In genomic region chr6:125743203-125744100, GRCm38 (mm10) we compare ENCODE assay signal across 11 mouse cellular contexts. TPM values are rescaled to one million over a fixed set of nuclear protein-coding genes. Genes with fewer than 3 reads are reported as not detected.
DNase-seq lines count a peak whose midpoint lies in the region; ATAC-seq and TF ChIP-seq lines count a peak whose summit lies in the region.
"Had no signal": no experiment of that assay in that cellular context is flagged by ENCODE, and none has a peak within 500 bp of the region (broad histone marks: within the 10 kb centered on the region; RNA-seq: fewer than 3 reads in every experiment).

No protein-coding gene starts in this region.

- H3K4me1 ChIP-seq in midbrain, postnatal 0 days (ENCODE audit: insufficient read depth, low read length) = no peaks in the 10 kb centered on the region
- H3K4me1 ChIP-seq in midbrain, embryonic 13.5 days (replicated peaks) = no peaks in the 10 kb centered on the region
- H3K4me1 ChIP-seq in stomach, postnatal 0 days (replicated peaks; ENCODE audit: control insufficient read depth, insufficient read depth) = no peaks in the 10 kb centered on the region
- H3K4me1 ChIP-seq: hindbrain, embryonic 13.5 days had no signal

- DNase-seq in layer of hippocampus, adult 11-12 months (ENCODE audit: low spot score) = peak; percentile 8
- no peak for DNase-seq in layer of hippocampus, postnatal 36 days
- no peak for DNase-seq in midbrain, postnatal 0 days (ENCODE audit: low spot score)
- DNase-seq in brain, embryonic 14.5 days (ENCODE audit: low read depth) = no peak
- DNase-seq in stomach, postnatal 0 days (ENCODE audit: low spot score) = no peak
- DNase-seq in thymus, postnatal 4 days = no peak
- DNase-seq: cerebellum, adult 2 months; kidney, adult 9 months had no signal

- no peak overlapping the region for H3K27ac ChIP-seq in midbrain, postnatal 0 days (ENCODE audit: low read depth, low read length)
- no peak overlapping the region for H3K27ac ChIP-seq in midbrain, embryonic 13.5 days
- H3K27ac ChIP-seq in stomach, postnatal 0 days (replicated peaks) = no peak overlapping the region
- H3K27ac ChIP-seq: hindbrain, embryonic 13.5 days had no signal

- no peaks in the 10 kb centered on the region for H3K27me3 ChIP-seq in midbrain, postnatal 0 days (ENCODE audit: insufficient read depth, low read length)
- no peaks in the 10 kb centered on the region for H3K27me3 ChIP-seq in midbrain, embryonic 13.5 days
- H3K27me3 ChIP-seq in stomach, postnatal 0 days (ENCODE audit: control insufficient read depth, insufficient read depth, low read length) = no peaks in the 10 kb centered on the region
- H3K27me3 ChIP-seq: hindbrain, embryonic 13.5 days had no signal

- no peak for ATAC-seq in midbrain, postnatal 0 days (ENCODE audit: low FRiP score)
- ATAC-seq in midbrain, embryonic 13.5 days = no peak
- ATAC-seq in stomach, postnatal 0 days (ENCODE audit: low FRiP score, low TSS enrichment) = no peak

- H3K9me3 ChIP-seq in midbrain, postnatal 0 days (ENCODE audit: low read length) = no peaks in the 10 kb centered on the region
- no peaks in the 10 kb centered on the region for H3K9me3 ChIP-seq in midbrain, embryonic 13.5 days
- H3K9me3 ChIP-seq in stomach, postnatal 0 days (ENCODE audit: control insufficient read depth, low read length) = no peaks in the 10 kb centered on the region
- H3K9me3 ChIP-seq: hindbrain, embryonic 13.5 days had no signal

- H3K9ac ChIP-seq in midbrain, postnatal 0 days (replicated peaks; ENCODE audit: low read length, poor library complexity, severe bottlenecking) = no peak overlapping the region
- H3K9ac ChIP-seq in midbrain, embryonic 13.5 days (replicated peaks) = no peak overlapping the region
- no peak overlapping the region for H3K9ac ChIP-seq in stomach, postnatal 0 days (ENCODE audit: low read length)
- H3K9ac ChIP-seq: hindbrain, embryonic 13.5 days had no signal

- no peaks in the 10 kb centered on the region for H3K36me3 ChIP-seq in midbrain, postnatal 0 days (ENCODE audit: insufficient read depth, low read length)
- H3K36me3 ChIP-seq in midbrain, embryonic 13.5 days = no peaks in the 10 kb centered on the region
- H3K36me3 ChIP-seq in stomach, postnatal 0 days (ENCODE audit: control insufficient read depth, insufficient read depth, low read length) = no peaks in the 10 kb centered on the region
- H3K36me3 ChIP-seq: hindbrain, embryonic 13.5 days had no signal

- peak; percentile 35 for TF ChIP-seq CTCF in midbrain, postnatal 0 days (IDR thresholded peaks at IDR 0.05)
- peak; percentile 12; the same call in 1 of the 2 replicates for TF ChIP-seq CTCF in brain, embryonic 14.5 days (IDR thresholded peaks at IDR 0.05; ENCODE audit: borderline replicate concordance, extremely low read depth, insufficient read depth, insufficient read length)
- peak; percentile 58 for TF ChIP-seq CTCF in stomach, postnatal 0 days (IDR thresholded peaks at IDR 0.05; ENCODE audit: low read depth)

- H3K4me3 ChIP-seq in midbrain, postnatal 0 days (ENCODE audit: low read depth, low read length) = no peak overlapping the region
- no peak overlapping the region for H3K4me3 ChIP-seq in midbrain, embryonic 13.5 days (replicated peaks)
- H3K4me3 ChIP-seq in stomach, postnatal 0 days (ENCODE audit: low read depth, low read length) = no peak overlapping the region
- H3K4me3 ChIP-seq: hindbrain, embryonic 13.5 days; myocyte had no signal

- WGBS in midbrain, postnatal 0 days = 88% methylated on average over 10 of the region's 10 CpGs
- 91% methylated on average over 10 of the region's 10 CpGs for WGBS in midbrain, embryonic 13.5 days
- WGBS in stomach, postnatal 0 days = 85% methylated on average over 10 of the region's 10 CpGs

- H3K4me2 ChIP-seq in midbrain, postnatal 0 days (ENCODE audit: low read depth, low read length, poor library complexity, severe bottlenecking) = no peak overlapping the region
- H3K4me2 ChIP-seq in midbrain, embryonic 13.5 days (replicated peaks) = no peak overlapping the region
- H3K4me2 ChIP-seq in stomach, postnatal 0 days (replicated peaks; ENCODE audit: low read depth) = no peak overlapping the region
- H3K4me2 ChIP-seq: hindbrain, embryonic 13.5 days had no signal

- TF ChIP-seq POLR2A in brain, embryonic 14.5 days (IDR thresholded peaks at IDR 0.05; ENCODE audit: borderline replicate concordance, extremely low read depth, insufficient read depth, insufficient read length, poor library complexity, severe bottlenecking) = no peak

- TF ChIP-seq EP300 in stomach, postnatal 0 days (optimal IDR thresholded peaks at IDR 0.05) = no peak

RNA-seq across cellular contexts. Expression of gene Ano2, which starts 53.2 kb away (rescaled TPM):
- total RNA-seq in layer of hippocampus, postnatal 36 days (2021) = 1 to 10 TPM; 5.7 to 7.2 TPM
- 0.77 and 0.80 TPM in 2 replicates for total RNA-seq in midbrain, postnatal 0 days (2014; rRNA removed)
- 0.65 and 0.98 TPM in 2 replicates for polyA plus RNA-seq in midbrain, postnatal 0 days (2015; fragmentation: Nextera tagmentation; extraction: Ambion mirVana)
- polyA plus RNA-seq in midbrain, embryonic 13.5 days (2015; fragmentation: Nextera tagmentation; extraction: Ambion mirVana) = 0.23 and 0.24 TPM in 2 replicates
- 0.18 and 0.24 TPM in 2 replicates for polyA plus RNA-seq in brain, embryonic 14.5 days (2012; rRNA removed)
- polyA plus RNA-seq in stomach, postnatal 0 days (2015; fragmentation: Nextera tagmentation; extraction: Ambion mirVana) = 0.17 and 0.24 TPM in 2 replicates
- polyA plus RNA-seq: myocyte had no signal
